Mouse (Mus musculus) embryonic fibroblast, embryonic 13.5 days (primary cell): ENCODE measurements at regions not wholly inside any gene's neighbourhood (a gene's known extent, or its start where the extent isn't known, plus 50 kb on each side); places are given as distances from the start of the nearest gene placed in this dataset.

Experiments used
- CTCF ChIP-seq: IDR thresholded peaks from 2 replicates; pipeline ENCODE4 v1.5.1; 2011; ENCODE audit warnings: mild to moderate bottlenecking, control low read depth, low read length, moderate library complexity, borderline replicate concordance; ENCODE audit not compliant: insufficient read depth
- POLR2A ChIP-seq: IDR thresholded peaks from 2 replicates; pipeline ENCODE4 v1.6.1; 2011; ENCODE audit warnings: low read depth, mild to moderate bottlenecking, control low read depth, low read length, moderate library complexity

DNA sequence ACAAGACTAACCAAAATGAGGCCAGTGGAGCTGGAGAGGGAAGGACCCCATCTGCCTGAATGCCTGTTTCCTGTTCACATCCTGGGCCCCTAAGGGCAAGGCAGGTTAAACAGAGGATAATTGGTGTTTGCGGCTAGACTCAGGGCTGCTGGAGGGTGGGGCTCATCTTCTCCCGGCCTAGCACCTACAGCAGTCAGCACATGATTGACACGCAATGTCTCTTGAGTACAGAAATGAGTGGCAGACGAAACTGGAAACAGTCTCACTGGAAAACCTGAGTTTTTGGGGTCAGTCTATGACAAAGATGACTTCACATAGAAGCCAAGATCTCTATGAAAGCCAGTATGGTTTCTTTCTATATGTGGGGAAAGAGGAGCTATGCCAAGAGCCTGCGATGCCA is 278.0 kb downstream of the Rngtt start:
- TF ChIP-seq POLR2A (no peak), CTCF (no peak)
